Mouse (Mus musculus) midbrain, embryonic 15.5 days (tissue): ENCODE measurements around the gene Zdhhc19. TPM values are rescaled to one million over a fixed set of nuclear protein-coding genes. Genes with fewer than 3 reads are reported as not detected.

Source experiments
- ATAC-seq: fragments of 200-750 bp; cut with Nextera tagmentation; replicated peaks from 2 replicates; pipeline ENCODE4 v1.8.0; 2017; ENCODE audit warnings: moderate TSS enrichment
- H3K27ac ChIP-seq: fragments of 300-500 bp; sonication (generic); 2 replicates; pipeline ENCODE4 v1.5.1; 2015; ENCODE audit warnings: mild to moderate bottlenecking, inconsistent platforms
- H3K27me3 ChIP-seq: fragments of 300-500 bp; sonication (generic); replicated peaks from 2 replicates; pipeline ENCODE4 v1.6.1; 2015; ENCODE audit warnings: inconsistent platforms
- H3K36me3 ChIP-seq: fragments of 300-500 bp; sonication (generic); replicated peaks from 2 replicates; pipeline ENCODE4 v1.6.1; 2015; ENCODE audit warnings: inconsistent platforms
- H3K4me1 ChIP-seq: fragments of 300-500 bp; sonication (generic); 2 replicates; pipeline ENCODE4 v1.6.1; 2015; ENCODE audit warnings: inconsistent platforms
- H3K4me2 ChIP-seq: fragments of 300-500 bp; sonication (generic); 2 replicates; pipeline ENCODE4 v1.6.1; 2015; ENCODE audit warnings: inconsistent platforms, mild to moderate bottlenecking, moderate library complexity
- H3K4me3 ChIP-seq: fragments of 300-500 bp; sonication (generic); 2 replicates; pipeline ENCODE4 v1.5.1; 2015; ENCODE audit warnings: mild to moderate bottlenecking, inconsistent platforms
- H3K9ac ChIP-seq: fragments of 300-500 bp; sonication (generic); 2 replicates; pipeline ENCODE4 v1.6.1; 2015; ENCODE audit warnings: mild to moderate bottlenecking, inconsistent platforms
- H3K9me3 ChIP-seq: fragments of 300-500 bp; sonication (generic); 2 replicates; pipeline ENCODE4 v1.6.1; 2016; ENCODE audit warnings: inconsistent platforms
- WGBS: fragments of 180-500 bp; shearing (Covaris S2); methylation state at CpG from one replicate; pipeline ENCODE4 v1.1.7; 2015; ENCODE audit warnings: mixed read lengths; 5-methylcytosine and 5-hydroxymethylcytosine counted together
- polyA plus RNA-seq: library from polyadenylated mRNA; unstranded; fragments of >200 nt; fragmentation: Nextera tagmentation; extraction: Ambion mirVana; gene quantifications from 2 replicates; pipeline ENCODE4 v1.2.1, GENCODE M21; 2015

The Zdhhc19 gene
- polyA plus RNA-seq, 1 experiment from 2014 or later, result not detected

DNA sequence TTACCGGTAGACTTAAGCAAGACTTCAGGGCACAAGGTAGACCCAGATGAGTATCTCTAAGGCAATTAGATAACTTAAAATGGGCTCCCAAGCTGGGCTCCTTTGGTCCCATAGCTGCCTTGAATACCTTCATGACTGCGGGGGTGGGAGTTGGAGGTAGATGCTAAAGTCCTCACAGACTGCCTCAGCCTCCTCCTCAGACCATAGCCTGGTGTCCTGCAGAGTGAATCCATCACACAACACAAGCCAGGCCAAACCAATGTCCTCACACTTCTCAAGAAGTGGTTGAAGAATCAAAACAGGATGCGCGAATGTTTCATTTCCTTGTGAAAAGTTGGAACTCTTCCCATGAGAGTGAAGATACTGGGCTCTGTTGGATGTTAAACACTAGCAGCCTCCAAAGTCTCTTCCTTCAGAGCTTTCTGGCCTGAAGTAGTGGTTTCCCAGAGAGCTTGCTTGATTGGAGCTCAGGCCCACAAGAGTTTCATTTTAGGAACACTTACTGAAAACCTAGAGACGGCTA, 97.3 kb downstream of the Zdhhc19 start:
- Histone ChIP-seq H3K4me1 (peaks cover 4% of the 10 kb centered on the region), H3K9me3 (no peaks in the 10 kb centered on the region), H3K27ac (no peak overlapping the region), H3K4me3 (no peak overlapping the region), H3K27me3 (no peaks in the 10 kb centered on the region), H3K9ac (no peak overlapping the region), H3K4me2 (no peak overlapping the region), H3K36me3 (no peaks in the 10 kb centered on the region)
- 93% methylated on average over 5 of the region's 5 CpGs for WGBS
- ATAC-seq, result no peak

DNA sequence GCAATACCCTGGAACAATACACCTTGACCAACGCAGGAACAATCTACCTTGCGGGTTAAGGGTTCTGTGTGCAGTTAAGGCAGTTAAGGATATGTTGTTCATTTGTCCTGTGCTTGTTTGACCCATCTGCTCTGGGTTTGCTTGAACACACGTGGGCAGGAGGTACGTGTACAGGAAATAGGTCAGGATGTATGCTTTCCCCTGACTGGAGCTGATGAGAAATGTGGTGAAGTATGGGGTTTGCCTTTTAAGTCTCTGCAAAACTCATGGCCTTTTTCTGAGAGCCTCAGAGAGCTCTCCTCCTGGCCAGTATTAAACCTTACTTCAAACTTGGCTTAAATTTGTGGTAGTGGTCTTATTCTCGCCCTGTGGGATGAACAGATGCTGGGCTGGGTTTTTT, 97.9 kb downstream of the Zdhhc19 start:
- Histone ChIP-seq H3K4me2 (no peak overlapping the region), H3K4me1 (peaks cover 4% of the 10 kb centered on the region), H3K4me3 (no peak overlapping the region), H3K27ac (no peak overlapping the region), H3K36me3 (no peaks in the 10 kb centered on the region), H3K9ac (no peak overlapping the region), H3K9me3 (no peaks in the 10 kb centered on the region), H3K27me3 (no peaks in the 10 kb centered on the region)
- 80% methylated on average over 5 of the region's 5 CpGs for WGBS
- ATAC-seq, result no peak

DNA sequence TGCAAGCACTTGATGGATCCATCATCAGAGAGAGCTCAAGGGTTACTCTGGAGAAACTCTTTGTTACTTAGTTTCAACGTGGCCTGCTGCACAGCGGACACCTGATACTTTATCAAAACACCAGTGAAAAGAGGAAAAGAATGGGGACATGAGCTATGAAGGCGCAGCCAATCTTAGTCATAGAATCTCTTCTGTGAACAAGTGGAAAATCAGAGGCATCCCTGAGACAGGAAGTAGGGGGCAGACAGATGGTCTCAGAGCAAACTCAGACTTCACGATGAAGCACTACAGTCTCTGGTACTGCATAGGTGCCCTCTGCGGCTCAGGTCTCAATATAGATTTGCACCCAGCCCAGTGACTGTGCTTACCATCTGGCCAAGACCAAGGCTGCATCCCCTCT, 98.6 kb downstream of the Zdhhc19 start:
- WGBS, result 86% methylated on average over 5 of the region's 5 CpGs
- Histone ChIP-seq H3K9me3 (no peaks in the 10 kb centered on the region), H3K27ac (no peak overlapping the region), H3K4me3 (no peak overlapping the region), H3K27me3 (no peaks in the 10 kb centered on the region), H3K4me1 (peaks cover 4% of the 10 kb centered on the region), H3K36me3 (no peaks in the 10 kb centered on the region), H3K9ac (no peak overlapping the region), H3K4me2 (no peak overlapping the region)
- ATAC-seq, result no peak

DNA sequence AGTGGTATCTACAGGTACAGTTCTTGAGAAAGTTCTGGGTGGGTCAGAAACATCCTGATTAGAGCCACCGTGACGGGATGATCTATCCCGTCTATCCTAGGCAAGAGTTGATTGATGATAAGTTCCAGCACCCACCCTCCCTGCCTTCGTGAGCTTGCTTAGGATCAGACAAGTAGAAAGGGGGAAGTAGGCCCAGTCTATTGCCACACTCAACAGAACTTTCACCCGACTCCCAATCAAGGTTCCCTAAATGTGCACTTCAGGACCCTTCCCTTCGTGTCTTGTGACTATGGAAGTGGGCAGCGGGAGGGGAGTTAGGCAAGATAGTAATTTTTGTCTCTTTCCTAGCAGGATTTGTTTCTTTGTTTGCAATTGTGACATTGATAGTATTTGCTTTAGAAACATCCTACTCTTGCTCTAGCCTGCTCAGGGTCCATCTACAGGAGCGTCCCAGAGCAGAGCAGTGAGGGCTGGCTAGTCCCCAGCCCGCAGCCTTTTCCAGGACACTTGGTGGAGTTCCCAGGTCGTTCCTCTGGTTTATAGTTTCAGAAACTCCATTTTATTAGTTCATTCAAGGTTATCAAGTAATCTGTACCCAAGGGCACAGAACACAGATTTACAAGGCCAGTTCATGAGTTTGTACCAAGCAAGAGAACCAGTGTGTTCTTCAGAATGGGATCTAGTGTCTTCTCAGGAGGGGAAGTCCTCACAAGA, 99.2 kb downstream of the Zdhhc19 start:
- Histone ChIP-seq H3K27ac (no peak overlapping the region), H3K27me3 (no peaks in the 10 kb centered on the region), H3K4me3 (no peak overlapping the region), H3K9me3 (no peaks in the 10 kb centered on the region), H3K9ac (no peak overlapping the region), H3K4me1 (peaks cover 4% of the 10 kb centered on the region), H3K36me3 (no peaks in the 10 kb centered on the region), H3K4me2 (no peak overlapping the region)
- no peak for ATAC-seq
- 86% methylated on average over 10 of the region's 10 CpGs for WGBS

DNA sequence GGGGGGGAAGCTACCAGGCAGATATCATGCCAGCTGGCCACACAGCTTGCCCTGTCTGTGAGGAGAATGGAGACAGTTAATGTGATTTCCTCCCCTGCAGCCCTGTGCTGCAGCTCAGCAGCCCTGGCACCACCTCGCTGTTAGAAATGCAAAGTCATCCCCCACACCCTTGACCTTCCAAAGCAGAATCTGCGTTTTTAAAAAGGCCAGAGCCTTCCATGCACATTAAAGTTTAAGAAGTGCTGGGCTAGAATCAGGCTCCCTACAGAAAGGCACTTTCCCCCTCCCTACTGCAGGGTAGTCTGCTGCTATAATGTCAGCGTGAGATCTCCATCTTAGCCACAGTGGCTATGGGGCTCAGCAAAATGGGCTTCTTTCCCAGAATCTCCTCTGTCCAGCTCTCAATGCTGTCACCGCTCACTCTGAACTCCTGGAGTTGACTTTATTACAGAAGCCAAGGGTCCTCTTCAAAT, 101.9 kb downstream of the Zdhhc19 start:
- WGBS, result 27% methylated on average over 4 of the region's 4 CpGs
- Histone ChIP-seq H3K27me3 (no peaks in the 10 kb centered on the region), H3K9ac (no peak overlapping the region), H3K36me3 (no peaks in the 10 kb centered on the region), H3K4me1 (peaks cover 4% of the 10 kb centered on the region), H3K4me2 (no peak overlapping the region), H3K4me3 (no peak overlapping the region), H3K9me3 (no peaks in the 10 kb centered on the region), H3K27ac (no peak overlapping the region)
- no peak for ATAC-seq

DNA sequence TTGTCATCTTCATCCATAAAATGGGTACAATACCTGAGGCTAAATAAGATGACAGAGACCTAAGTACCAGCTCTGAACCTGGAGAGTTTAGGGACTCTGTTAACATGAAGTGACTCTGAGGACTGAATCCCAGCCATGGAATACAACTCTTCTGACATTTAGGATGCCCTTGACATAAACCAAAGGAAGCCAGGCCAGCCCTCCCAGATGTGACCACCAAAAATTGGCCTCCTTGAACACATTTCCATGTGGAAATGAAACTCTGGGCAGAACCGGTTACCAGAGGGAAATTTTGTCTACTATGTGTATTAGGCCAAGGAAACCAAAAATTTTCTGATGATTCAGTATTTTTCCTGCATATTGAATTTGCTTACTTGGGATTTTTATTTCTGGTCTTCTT, 103.1 kb downstream of the Zdhhc19 start:
- Histone ChIP-seq H3K27ac (no peak overlapping the region), H3K27me3 (no peaks in the 10 kb centered on the region), H3K4me1 (peaks cover 4% of the 10 kb centered on the region), H3K4me2 (no peak overlapping the region), H3K9ac (no peak overlapping the region), H3K4me3 (no peak overlapping the region), H3K36me3 (no peaks in the 10 kb centered on the region), H3K9me3 (no peaks in the 10 kb centered on the region)
- no peak for ATAC-seq
- WGBS, result 92% methylated on average over 1 of the region's 1 CpGs

DNA sequence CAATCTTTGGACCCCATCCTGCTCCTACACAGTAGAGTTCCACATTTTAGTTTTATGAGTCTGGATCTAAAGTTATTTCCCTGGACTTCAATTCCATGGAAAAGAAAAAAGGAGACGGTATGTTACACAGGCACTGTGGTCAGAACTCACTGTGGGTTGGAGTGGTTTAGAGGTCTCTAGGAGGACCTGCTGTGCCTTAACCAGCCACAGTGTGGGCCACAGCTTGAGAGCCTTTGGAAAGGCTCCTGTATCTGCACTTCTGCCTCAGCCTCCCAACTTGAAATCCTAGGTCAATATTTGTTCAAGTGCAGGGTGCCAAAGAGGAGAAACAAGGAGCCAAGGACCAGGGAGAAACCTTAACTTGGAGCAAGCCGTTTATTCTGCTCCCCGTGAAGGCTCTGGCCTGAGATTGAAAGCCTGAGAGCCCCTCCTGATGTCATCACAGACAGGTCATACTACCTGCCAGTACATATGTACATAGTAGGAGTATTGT, 106.2 kb downstream of the Zdhhc19 start:
- Histone ChIP-seq H3K4me2 (no peak overlapping the region), H3K9ac (no peak overlapping the region), H3K4me1 (peaks cover 4% of the 10 kb centered on the region), H3K4me3 (no peak overlapping the region), H3K9me3 (no peaks in the 10 kb centered on the region), H3K27me3 (no peaks in the 10 kb centered on the region), H3K36me3 (no peaks in the 10 kb centered on the region), H3K27ac (no peak overlapping the region)
- no peak for ATAC-seq
- 86% methylated on average over 3 of the region's 3 CpGs for WGBS

DNA sequence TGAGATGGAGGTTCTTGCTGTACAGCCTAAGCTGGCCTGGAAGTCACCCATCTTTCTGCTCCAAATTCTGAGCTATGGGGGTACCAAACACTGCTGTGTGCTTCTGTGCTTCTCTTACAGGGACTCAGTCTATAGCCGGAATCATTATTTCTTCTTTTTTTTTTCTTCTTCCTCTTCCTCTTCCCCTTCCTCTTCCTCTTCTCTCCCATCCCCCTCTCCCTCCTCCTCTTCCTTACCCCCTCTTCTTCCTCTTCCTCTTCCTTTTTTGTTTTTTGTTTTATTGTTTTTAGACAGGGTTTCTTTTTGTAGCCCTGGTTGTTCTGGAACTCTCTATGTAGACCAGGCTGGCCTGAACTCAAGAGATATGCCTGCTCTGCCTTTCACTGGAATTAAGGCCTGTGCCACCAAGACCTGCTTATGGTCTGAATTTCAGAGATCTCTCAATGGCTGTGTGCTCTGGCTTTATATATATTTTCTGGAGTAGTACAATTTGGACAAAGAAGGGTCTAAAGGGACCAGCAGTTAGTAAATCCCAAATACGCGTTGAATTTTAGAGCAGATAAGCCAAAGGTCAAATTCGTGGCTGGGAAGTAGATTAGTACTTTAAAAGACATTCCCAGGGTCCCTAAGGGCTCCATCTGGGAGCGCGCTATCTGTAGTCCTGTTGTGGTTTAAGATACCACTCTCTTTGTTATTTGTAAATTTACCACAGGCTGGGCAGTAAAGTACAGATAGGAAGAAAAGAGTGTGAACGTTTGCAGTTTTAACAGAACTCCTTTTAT, 111.7 kb downstream of the Zdhhc19 start:
- H3K4me1 ChIP-seq, result peaks cover 20% of the 10 kb centered on the region
- H3K27ac ChIP-seq, result no peak overlapping the region
- WGBS, result 52% methylated on average over 7 of the region's 7 CpGs
- H3K9ac ChIP-seq, result no peak overlapping the region
- no peaks in the 10 kb centered on the region for H3K36me3 ChIP-seq
- no peak for ATAC-seq
- H3K4me2 ChIP-seq, result peak overlapping the region; percentile 70
- H3K9me3 ChIP-seq, result no peaks in the 10 kb centered on the region
- H3K27me3 ChIP-seq, result no peaks in the 10 kb centered on the region
- H3K4me3 ChIP-seq, result peak overlapping the region; percentile 98; the same call in 1 of the 2 replicates

DNA sequence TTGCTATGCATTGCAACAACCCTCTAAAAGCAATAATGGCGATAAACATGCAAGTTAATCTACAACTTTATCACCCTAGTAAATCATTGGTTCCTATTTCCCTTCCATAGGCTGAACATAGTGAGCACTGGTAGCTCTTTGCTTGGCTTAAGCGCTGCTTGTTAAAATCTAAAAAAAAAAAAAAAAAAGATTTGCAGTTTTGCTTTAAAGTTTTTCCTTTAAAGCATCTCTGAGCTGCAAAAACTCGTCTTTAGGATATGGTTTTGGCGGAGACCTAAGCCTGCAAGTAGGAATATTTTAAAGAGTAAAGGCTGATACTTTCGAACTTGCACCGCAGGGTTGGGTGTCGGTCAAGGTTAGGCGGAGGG, 112.3 kb downstream of the Zdhhc19 start:
- 11% methylated on average over 8 of the region's 8 CpGs for WGBS
- Histone ChIP-seq H3K4me1 (peaks cover 20% of the 10 kb centered on the region), H3K27ac (peak overlapping the region; percentile 95), H3K4me3 (peak overlapping the region; percentile 98), H3K9me3 (no peaks in the 10 kb centered on the region), H3K27me3 (no peaks in the 10 kb centered on the region), H3K4me2 (peak overlapping the region; percentile 70), H3K36me3 (no peaks in the 10 kb centered on the region), H3K9ac (peak overlapping the region; percentile 93)
- ATAC-seq, result no peak

DNA sequence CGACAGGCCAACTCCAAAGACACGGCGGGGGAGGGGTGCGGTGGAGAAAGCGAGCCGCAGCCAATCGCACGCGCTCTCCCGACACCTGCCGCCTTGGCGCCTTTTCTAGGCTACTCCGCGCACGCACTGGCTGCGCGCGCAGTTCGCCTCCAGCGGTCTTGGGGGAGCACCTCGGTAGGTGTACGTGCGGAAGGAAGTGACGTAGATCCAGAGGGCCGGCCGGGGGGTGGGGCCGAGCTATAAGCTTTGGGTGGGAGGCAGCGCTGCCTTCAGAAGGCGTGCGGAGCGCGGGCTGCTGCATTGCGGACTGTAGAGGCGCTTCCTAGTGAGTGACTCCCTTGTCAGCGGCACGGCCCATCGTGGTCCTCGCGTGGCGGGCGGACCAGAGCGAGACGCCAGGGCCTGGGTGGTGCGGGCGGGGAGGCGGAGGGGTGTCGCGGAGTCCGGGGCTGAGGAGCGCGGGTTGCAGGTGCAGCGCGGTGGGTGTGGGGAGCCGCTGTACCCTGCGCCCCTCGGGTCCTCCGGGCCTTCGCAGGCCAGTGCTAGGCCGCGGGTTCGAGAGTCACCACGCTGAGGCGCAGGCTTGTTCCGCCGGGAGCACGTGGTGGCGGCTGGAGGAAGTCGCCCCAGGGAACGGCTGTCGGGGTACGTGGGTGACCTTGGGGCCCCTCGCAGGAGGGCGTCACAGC, 112.8 kb downstream of the Zdhhc19 start, which contains the start of gene Tfrc:
TSS of gene Tfrc (plus strand) at position 209 of the 689 bp plus-strand sequence.
- no peaks in the 10 kb centered on the region for H3K9me3 ChIP-seq
- H3K27me3 ChIP-seq, result no peaks in the 10 kb centered on the region
- H3K4me1 ChIP-seq, result peaks cover 20% of the 10 kb centered on the region
- under 1% methylated on average over 73 of the region's 73 CpGs for WGBS
- peak within 1 kb of the TSS; percentile 95 for H3K27ac ChIP-seq
- H3K9ac ChIP-seq, result peak within 1 kb of the TSS; percentile 93
- peak; percentile 99 for ATAC-seq
- peak within 1 kb of the TSS; percentile 70 for H3K4me2 ChIP-seq
- H3K4me3 ChIP-seq, result peak within 1 kb of the TSS; percentile 98
- H3K36me3 ChIP-seq, result no peaks in the 10 kb centered on the region

DNA sequence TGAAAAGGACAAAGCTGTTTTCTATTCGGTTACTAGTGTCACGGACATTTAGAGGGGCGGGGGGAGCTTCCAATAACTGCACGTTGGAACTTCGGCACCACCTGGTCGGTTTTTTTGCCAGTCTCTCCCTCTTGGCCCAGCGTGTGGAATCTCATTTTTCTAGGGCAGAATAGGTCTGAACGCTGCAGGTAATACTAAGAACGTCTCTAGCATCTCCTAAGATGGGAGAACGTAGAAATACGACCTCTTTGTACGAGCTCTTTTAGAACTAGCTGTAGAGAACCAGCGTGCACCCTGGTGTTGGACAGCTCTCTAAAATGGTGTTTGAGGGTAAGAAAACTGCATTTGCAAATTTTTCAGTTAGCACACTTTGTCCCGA, 113.3 kb downstream of the Zdhhc19 start:
- Histone ChIP-seq H3K27me3 (no peaks in the 10 kb centered on the region), H3K36me3 (0 out of 2 replicates have a peak, but pooled peaks cover under 1% of the 10 kb centered on the region), H3K9ac (peak overlapping the region; percentile 93), H3K4me3 (peak overlapping the region; percentile 98), H3K4me2 (peak overlapping the region; percentile 70), H3K27ac (peak overlapping the region; percentile 95), H3K9me3 (no peaks in the 10 kb centered on the region), H3K4me1 (peaks cover 20% of the 10 kb centered on the region)
- WGBS, result 0% methylated on average over 14 of the region's 14 CpGs
- peak; percentile 12 for ATAC-seq
